Mouse (Mus musculus): ENCODE results near the gene Mybpc2. TPM values are rescaled to one million over a fixed set of nuclear protein-coding genes. Genes with fewer than 3 reads are reported as not detected.
A peak's percentile ranks its signal among the peaks of the same experiment; 100 is the strongest.

Gene Mybpc2
- polyA plus RNA-seq, 1 experiment from 2014 or later: 0.57 TPM

DNA sequence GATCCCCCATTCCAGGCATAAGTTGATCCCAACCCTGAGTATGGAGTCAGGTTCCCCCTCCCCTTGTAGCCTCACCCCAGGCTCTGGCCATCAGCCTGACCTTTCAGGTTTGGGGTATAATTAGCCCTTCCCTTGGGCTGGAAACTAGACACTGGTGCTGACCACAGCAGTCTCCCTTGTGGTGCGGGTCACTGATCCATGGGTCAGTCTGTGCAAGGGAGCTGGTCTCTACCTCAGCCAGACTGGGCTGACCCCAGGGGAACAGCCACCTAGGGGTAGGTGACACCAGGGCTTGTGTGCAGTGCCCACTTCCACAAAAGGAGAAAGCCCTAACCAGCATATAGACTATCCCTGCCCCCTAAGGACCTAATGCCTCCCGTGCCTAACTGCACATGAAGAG lies 1.4 kb downstream of the Mybpc2 start:
- WGBS: 52% methylated on average over 2 of the region's 2 CpGs
- DNase-seq (ENCODE audit: low spot score) (no peak), ATAC-seq (ENCODE audit: low read depth) (no peak)
- H3K4me1 ChIP-seq (ENCODE audit: control insufficient read depth, insufficient read depth, low read length): peaks cover 6% of the 10 kb centered on the region; the same call in 1 of the 2 replicates
- no peak overlapping the region for H3K27ac ChIP-seq (replicated peaks; ENCODE audit: low read depth, low read length)
- H3K36me3 ChIP-seq (ENCODE audit: control insufficient read depth, insufficient read depth, low read length): no peaks in the 10 kb centered on the region
- no peak overlapping the region for H3K9ac ChIP-seq (ENCODE audit: low read depth, low read length)
- no peak overlapping the region for H3K4me3 ChIP-seq (ENCODE audit: low read depth, low read length)
- peaks cover 53% of the 10 kb centered on the region for H3K27me3 ChIP-seq (replicated peaks; ENCODE audit: control insufficient read depth, insufficient read depth, low read length)
- no peak overlapping the region for H3K4me2 ChIP-seq (ENCODE audit: low read depth, low read length)
- H3K9me3 ChIP-seq (ENCODE audit: control insufficient read depth, low read length): no peaks in the 10 kb centered on the region

DNA sequence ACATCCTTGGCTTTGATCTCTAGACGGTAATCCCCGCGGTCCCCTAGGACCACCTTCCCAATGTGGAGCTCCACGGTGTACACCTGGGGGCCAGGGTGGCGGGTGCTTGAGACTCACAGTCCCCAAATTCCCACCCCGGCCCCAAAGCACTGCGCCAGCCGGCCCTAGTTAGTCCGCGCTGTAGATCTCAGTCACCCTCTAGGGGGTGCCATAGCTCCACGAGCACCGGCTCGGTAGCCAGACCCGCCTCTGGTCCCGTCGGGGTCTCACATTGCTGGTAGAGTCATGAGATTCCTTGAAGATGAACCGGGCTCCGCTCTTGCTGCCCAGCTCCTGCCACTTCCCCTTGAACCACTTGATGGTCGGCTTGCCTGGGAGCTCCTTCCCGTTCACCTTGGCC lies 2.7 kb downstream of the Mybpc2 start:
- WGBS: 5% methylated on average over 14 of the region's 20 CpGs
- Histone ChIP-seq H3K36me3 (ENCODE audit: control insufficient read depth, insufficient read depth, low read length) (no peaks in the 10 kb centered on the region), H3K9ac (ENCODE audit: low read depth, low read length) (peak overlapping the region; percentile 34; the same call in 1 of the 2 replicates), H3K4me1 (ENCODE audit: control insufficient read depth, insufficient read depth, low read length) (0 out of 2 replicates have a peak, but pooled peaks cover 6% of the 10 kb centered on the region), H3K4me3 (ENCODE audit: low read depth, low read length) (no peak overlapping the region), H3K9me3 (ENCODE audit: control insufficient read depth, low read length) (no peaks in the 10 kb centered on the region), H3K27me3 (replicated peaks; ENCODE audit: control insufficient read depth, insufficient read depth, low read length) (peaks cover 50% of the 10 kb centered on the region), H3K4me2 (ENCODE audit: low read depth, low read length) (peak overlapping the region; percentile 34), H3K27ac (replicated peaks; ENCODE audit: low read depth, low read length) (no peak overlapping the region)
- peak; percentile 62; the same call in 1 of the 2 replicates for ATAC-seq (ENCODE audit: low read depth)
- peak; percentile 53 for DNase-seq (ENCODE audit: low spot score)

DNA sequence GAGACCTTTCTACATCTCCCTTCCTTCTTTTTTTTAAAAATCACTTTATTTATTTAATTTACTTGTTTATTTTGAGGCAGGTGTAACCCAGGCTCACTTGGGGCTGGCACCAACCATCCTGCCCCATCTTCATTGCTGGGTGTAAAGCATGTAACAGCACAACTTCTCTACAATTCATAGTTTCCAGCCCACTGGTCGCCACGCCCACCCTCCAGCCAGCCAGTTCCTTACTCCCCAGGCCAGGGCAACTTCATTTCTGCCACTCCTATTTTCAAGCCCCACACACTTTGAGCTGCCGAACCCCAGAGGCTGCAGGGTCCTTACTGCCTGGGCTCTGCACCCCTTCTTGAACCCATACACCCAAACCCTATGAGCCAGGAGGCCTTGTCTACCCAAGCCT lies 3.5 kb downstream of the Mybpc2 start:
- Histone ChIP-seq H3K4me1 (ENCODE audit: control insufficient read depth, insufficient read depth, low read length) (0 out of 2 replicates have a peak, but pooled peaks cover 6% of the 10 kb centered on the region), H3K4me2 (ENCODE audit: low read depth, low read length) (no peak overlapping the region), H3K36me3 (ENCODE audit: control insufficient read depth, insufficient read depth, low read length) (no peaks in the 10 kb centered on the region), H3K4me3 (ENCODE audit: low read depth, low read length) (no peak overlapping the region), H3K27me3 (replicated peaks; ENCODE audit: control insufficient read depth, insufficient read depth, low read length) (peaks cover 45% of the 10 kb centered on the region), H3K27ac (replicated peaks; ENCODE audit: low read depth, low read length) (no peak overlapping the region), H3K9me3 (ENCODE audit: control insufficient read depth, low read length) (no peaks in the 10 kb centered on the region), H3K9ac (ENCODE audit: low read depth, low read length) (no peak overlapping the region)
- DNase-seq (ENCODE audit: low spot score) (no peak), ATAC-seq (ENCODE audit: low read depth) (no peak)
- 62% methylated on average over 3 of the region's 3 CpGs for WGBS

DNA sequence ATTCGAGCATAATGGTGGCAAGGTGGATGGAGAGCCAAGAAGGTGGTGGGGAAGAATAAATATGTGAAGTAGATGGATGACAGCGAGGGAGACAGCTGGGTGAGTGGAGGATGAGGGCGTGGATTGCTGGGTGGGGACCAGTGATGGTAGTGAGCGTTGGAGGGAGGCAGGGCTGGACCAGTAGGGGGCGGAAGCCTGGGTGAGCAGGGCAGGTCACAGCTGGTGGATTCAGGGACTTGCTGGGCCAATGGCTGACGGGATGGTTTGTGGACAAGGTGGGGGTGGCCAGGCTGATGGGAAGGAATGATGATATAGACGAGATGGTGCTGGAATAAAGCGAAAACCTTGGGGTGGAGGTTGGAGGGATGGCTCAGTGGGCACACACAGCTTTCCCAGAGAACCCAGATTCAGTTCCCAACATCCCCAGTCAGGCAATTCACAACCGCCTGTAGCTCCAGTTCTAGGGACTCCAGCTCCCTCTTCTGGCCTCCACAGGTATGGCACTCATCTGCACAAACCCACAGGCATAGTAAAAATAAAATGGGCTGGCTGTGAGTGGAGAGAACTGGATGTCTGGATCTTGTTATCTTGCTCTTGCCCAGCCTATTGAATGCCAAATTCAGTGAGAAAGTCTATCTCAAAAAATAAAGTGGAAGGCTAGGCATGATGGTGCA lies 5.1 kb downstream of the Mybpc2 start:
- Histone ChIP-seq H3K27ac (replicated peaks; ENCODE audit: low read depth, low read length) (no peak overlapping the region), H3K9me3 (ENCODE audit: control insufficient read depth, low read length) (no peaks in the 10 kb centered on the region), H3K4me3 (ENCODE audit: low read depth, low read length) (no peak overlapping the region), H3K36me3 (ENCODE audit: control insufficient read depth, insufficient read depth, low read length) (no peaks in the 10 kb centered on the region), H3K4me1 (ENCODE audit: control insufficient read depth, insufficient read depth, low read length) (no peaks in the 10 kb centered on the region), H3K4me2 (ENCODE audit: low read depth, low read length) (no peak overlapping the region), H3K27me3 (replicated peaks; ENCODE audit: control insufficient read depth, insufficient read depth, low read length) (peaks cover 31% of the 10 kb centered on the region), H3K9ac (ENCODE audit: low read depth, low read length) (no peak overlapping the region)
- no peak for DNase-seq (ENCODE audit: low spot score)
- ATAC-seq (ENCODE audit: low read depth): no peak
- 65% methylated on average over 9 of the region's 9 CpGs for WGBS

DNA sequence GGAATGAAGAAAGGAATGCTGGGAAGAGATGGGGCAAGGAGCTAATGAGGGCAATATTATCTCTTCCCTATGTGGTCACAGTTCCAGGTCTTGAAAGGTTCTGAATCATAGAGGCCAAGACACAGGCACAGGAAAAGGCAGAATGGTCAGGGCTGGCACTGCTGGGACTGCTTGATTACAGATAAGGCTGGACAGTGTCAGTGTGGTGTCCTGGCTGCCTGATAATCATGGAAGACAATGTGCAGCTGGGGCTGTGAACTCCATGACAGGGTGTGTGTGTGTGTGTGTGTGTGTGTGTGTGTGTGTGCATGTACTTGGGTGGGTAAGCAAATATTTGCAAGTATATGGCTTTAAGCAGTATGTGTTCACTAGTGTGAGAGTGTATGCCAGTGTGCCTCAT lies 17.0 kb downstream of the Mybpc2 start:
- Histone ChIP-seq H3K4me2 (ENCODE audit: low read depth, low read length) (no peak overlapping the region), H3K27ac (replicated peaks; ENCODE audit: low read depth, low read length) (no peak overlapping the region), H3K4me3 (ENCODE audit: low read depth, low read length) (no peak overlapping the region), H3K9ac (ENCODE audit: low read depth, low read length) (no peak overlapping the region), H3K4me1 (ENCODE audit: control insufficient read depth, insufficient read depth, low read length) (no peaks in the 10 kb centered on the region), H3K27me3 (replicated peaks; ENCODE audit: control insufficient read depth, insufficient read depth, low read length) (peaks cover 8% of the 10 kb centered on the region), H3K9me3 (ENCODE audit: control insufficient read depth, low read length) (0 out of 2 replicates have a peak, but pooled peaks cover 3% of the 10 kb centered on the region), H3K36me3 (ENCODE audit: control insufficient read depth, insufficient read depth, low read length) (no peaks in the 10 kb centered on the region)
- DNase-seq (ENCODE audit: low spot score): no peak
- ATAC-seq (ENCODE audit: low read depth): no peak

DNA sequence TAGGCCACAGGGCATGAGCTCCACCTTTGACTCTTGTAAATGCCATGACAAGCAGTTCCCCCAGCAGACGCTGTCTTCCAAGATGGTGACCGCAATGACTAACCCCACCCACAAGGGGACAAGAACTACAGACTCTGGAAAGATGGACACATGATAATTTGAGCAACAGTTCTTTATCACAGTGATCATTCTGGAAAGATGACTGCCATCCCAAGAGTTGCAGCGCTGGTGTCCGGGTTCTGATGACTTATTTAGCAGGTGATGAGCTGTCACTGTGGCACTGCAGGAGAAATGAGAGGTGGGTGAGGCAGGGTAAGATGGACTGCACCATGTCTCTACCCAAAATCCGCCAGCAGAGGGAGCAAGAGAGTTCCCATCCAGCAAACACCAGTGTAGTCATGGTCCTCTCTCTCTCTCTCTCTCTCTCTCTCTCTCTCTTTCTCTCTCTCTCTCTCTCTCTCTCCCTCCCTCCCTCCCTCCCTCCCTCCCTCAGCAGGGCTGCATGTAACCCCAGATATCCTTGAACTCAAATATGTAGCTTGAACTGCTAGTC lies 22.8 kb downstream of the Mybpc2 start:
- DNase-seq (ENCODE audit: low spot score) (peak; percentile 43), ATAC-seq (ENCODE audit: low read depth) (0 out of 2 replicates have a peak, but pooled peaks have one; percentile 62)
- no peaks in the 10 kb centered on the region for H3K36me3 ChIP-seq (ENCODE audit: control insufficient read depth, insufficient read depth, low read length)
- no peaks in the 10 kb centered on the region for H3K27me3 ChIP-seq (replicated peaks; ENCODE audit: control insufficient read depth, insufficient read depth, low read length)
- H3K27ac ChIP-seq (replicated peaks; ENCODE audit: low read depth, low read length): no peak overlapping the region
- H3K4me2 ChIP-seq (ENCODE audit: low read depth, low read length): no peak overlapping the region
- H3K9me3 ChIP-seq (ENCODE audit: control insufficient read depth, low read length): 0 out of 2 replicates have a peak, but pooled peaks cover 3% of the 10 kb centered on the region
- 41% methylated on average over 5 of the region's 5 CpGs for WGBS
- no peak overlapping the region for H3K4me3 ChIP-seq (ENCODE audit: low read depth, low read length)
- no peaks in the 10 kb centered on the region for H3K4me1 ChIP-seq (ENCODE audit: control insufficient read depth, insufficient read depth, low read length)
- H3K9ac ChIP-seq (ENCODE audit: low read depth, low read length): no peak overlapping the region

DNA sequence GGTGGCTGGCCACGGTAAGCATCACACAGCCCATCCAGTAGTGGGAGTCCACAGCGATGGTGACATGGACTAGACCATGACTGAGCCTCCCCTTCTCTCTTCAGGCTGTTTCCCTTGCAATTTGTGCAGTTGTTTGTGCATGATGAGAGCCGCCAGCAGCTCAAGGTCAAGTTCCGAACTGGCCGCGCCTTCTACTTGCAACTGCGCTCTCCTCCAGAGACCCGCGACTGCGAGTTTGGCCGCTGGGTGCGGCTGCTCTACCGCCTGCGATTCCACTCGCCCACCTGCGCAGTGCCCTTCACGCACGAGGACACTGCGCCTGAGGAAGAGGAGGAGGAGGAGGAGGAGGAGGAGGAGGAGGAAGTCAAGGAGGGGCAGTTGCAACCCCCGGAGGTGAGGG lies 24.4 kb downstream of the Mybpc2 start:
- Histone ChIP-seq H3K9me3 (ENCODE audit: control insufficient read depth, low read length) (0 out of 2 replicates have a peak, but pooled peaks cover 3% of the 10 kb centered on the region), H3K9ac (ENCODE audit: low read depth, low read length) (no peak overlapping the region), H3K4me3 (ENCODE audit: low read depth, low read length) (no peak overlapping the region), H3K4me2 (ENCODE audit: low read depth, low read length) (no peak overlapping the region), H3K27me3 (replicated peaks; ENCODE audit: control insufficient read depth, insufficient read depth, low read length) (no peaks in the 10 kb centered on the region), H3K36me3 (ENCODE audit: control insufficient read depth, insufficient read depth, low read length) (no peaks in the 10 kb centered on the region), H3K27ac (replicated peaks; ENCODE audit: low read depth, low read length) (no peak overlapping the region), H3K4me1 (ENCODE audit: control insufficient read depth, insufficient read depth, low read length) (peaks cover 7% of the 10 kb centered on the region)
- 59% methylated on average over 15 of the region's 20 CpGs for WGBS
- no peak for ATAC-seq (ENCODE audit: low read depth)
- no peak for DNase-seq (ENCODE audit: low spot score)

DNA sequence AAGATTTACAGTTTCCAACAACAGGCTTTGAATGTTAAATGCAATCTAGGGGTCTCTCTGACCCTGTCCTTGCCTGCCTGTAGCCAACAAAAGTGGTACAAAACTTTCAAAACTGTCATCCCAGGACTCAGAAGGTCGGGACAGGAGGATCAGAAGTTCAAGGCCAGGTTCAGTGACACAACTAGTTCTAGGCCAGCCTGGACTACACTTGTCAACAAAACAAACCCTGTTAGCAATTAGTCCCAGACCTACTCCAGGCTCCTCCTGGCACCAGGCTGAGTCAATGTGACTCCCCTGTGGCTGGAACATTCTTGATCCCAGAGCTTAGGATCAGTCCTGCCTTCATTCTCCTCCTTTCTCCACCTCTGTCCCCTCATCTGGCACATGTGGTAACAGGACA lies 25.5 kb downstream of the Mybpc2 start:
- Histone ChIP-seq H3K4me1 (ENCODE audit: control insufficient read depth, insufficient read depth, low read length) (peaks cover 7% of the 10 kb centered on the region), H3K4me3 (ENCODE audit: low read depth, low read length) (no peak overlapping the region), H3K9me3 (ENCODE audit: control insufficient read depth, low read length) (no peaks in the 10 kb centered on the region), H3K4me2 (ENCODE audit: low read depth, low read length) (no peak overlapping the region), H3K27ac (replicated peaks; ENCODE audit: low read depth, low read length) (no peak overlapping the region), H3K9ac (ENCODE audit: low read depth, low read length) (no peak overlapping the region), H3K27me3 (replicated peaks; ENCODE audit: control insufficient read depth, insufficient read depth, low read length) (no peaks in the 10 kb centered on the region), H3K36me3 (ENCODE audit: control insufficient read depth, insufficient read depth, low read length) (peaks cover 7% of the 10 kb centered on the region)
- DNase-seq (ENCODE audit: low spot score) (no peak), ATAC-seq (ENCODE audit: low read depth) (no peak)
- 75% methylated on average over 1 of the region's 1 CpGs for WGBS
